Mouse (Mus musculus) heart, adult 8-10 months (tissue): ENCODE results near the gene Slc7a14. TPM values are rescaled to one million over a fixed set of nuclear protein-coding genes. Genes with fewer than 3 reads are reported as not detected.

Experiments
- DNase-seq: peaks from one replicate; pipeline ENCODE4 v3.0.0; 2022; ENCODE audit warnings: low spot score
- total RNA-seq, 4 experiments: library from RNA; stranded (reverse); gene quantifications; 2 replicates each; pipeline ENCODE4 v1.2.4; 2022

Slc7a14 gene
- total RNA-seq, 4 experiments from 2014 or later = 0.08 to 0.22 (median 0.09) TPM; not detected in 1

DNA sequence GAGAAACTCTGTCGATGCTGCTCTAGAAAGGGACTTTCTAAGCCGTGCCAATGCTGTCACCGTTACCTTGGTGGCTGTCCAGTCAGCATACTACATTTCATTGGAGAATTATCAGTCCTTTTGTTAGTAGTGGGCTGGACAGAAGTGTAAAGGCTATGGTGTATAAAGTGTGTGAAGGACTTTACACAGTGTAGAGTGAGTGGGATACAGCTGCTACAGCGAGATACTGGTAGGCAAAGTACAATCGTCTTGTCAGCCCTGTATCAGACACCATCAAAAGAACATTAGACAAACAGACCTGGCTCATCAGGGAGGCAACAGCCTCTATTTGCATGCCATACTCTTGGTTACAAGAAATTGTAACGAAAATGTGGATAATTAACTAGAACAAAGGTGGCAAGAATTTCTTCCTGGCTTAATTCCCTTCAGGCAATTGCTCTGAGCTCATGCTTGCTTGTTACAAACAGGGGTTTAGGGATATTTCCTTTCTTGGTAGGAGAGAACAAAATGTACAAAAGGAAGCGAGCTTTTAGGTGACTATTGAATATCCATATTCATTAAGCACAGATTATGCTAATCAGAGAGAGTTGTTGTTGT, 48.7 kb downstream of the Slc7a14 start:
- no peak for DNase-seq

DNA sequence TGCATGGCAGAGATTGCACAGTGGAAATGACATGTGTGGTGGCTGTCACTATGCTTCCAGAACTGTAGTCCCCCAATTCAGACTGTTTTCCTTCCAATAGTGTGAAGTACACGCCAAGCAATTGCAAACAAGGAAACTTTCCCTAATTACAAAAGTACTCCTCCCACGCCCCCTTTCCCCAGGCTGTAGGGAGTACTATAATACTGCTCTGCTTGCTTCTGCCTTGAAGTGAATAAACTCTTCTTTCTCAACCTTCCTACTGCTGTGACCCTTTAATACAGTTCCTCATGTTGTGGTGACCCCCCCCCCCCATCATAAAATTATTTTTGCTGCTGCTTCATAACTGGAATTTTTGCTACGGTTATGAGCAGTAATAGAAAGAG, 49.2 kb downstream of the Slc7a14 start:
- DNase-seq = no peak

DNA sequence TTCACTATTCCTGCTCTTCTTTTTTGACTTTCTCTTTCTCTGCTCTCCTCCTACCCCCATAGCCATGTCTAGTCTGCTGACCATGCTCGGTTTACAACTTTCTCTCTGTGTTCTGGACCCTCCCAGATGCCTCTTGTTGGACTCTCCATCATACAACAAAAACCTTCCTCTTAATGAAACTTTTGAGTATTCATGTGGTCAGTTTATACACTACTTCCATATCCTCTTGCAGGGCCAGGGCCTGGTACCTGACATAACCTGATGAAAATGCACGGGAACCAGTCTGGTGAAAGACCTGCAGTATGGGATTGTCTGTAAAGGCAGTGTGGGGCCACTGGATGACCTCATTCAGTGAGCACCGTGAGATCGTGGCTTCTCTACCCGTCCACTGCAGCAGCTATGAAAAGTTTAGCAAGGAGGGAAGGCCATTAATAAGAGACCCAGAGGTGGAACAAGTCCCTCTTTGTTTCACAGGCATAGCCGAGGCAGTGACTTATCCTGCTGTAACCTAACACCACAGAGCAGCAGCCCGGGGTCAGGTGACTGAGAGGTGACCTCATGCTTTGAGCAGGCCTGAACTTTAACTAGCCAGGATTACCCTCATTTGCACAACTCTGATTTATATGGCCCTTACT, 49.7 kb downstream of the Slc7a14 start:
- no peak for DNase-seq

DNA sequence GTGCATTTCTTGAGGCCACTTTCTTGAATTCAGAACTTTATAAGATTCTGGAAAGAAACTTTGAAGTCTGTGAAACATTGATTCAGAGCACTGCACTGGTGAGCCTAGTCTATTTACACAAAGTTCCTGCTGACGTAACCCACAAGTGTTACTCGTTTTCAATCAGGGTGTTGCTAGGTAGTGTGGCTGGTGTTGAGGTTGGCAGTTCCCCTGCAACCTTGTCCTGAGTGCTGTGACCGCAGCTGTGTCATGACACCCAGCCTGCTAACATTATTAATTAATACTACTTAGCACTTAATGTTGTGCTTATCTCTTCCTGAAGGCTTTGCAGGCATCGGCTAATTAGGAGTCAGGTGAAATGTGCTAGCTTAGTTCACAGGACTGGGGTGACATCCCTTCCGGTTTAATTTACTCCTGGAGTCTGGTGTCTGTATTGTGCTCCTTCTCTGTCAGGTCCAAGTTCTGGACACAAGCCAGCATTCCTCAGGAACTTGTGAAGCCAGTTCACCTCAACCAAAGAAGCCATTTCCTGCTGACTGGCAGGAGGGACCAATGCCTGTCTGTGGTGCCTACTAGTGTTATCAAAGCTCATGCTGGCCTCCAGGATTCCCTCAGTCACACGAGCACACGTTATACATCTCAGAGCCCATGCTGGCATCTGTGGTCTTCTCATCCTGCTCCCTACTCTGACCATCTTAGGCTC, 50.5 kb downstream of the Slc7a14 start:
- DNase-seq = no peak

DNA sequence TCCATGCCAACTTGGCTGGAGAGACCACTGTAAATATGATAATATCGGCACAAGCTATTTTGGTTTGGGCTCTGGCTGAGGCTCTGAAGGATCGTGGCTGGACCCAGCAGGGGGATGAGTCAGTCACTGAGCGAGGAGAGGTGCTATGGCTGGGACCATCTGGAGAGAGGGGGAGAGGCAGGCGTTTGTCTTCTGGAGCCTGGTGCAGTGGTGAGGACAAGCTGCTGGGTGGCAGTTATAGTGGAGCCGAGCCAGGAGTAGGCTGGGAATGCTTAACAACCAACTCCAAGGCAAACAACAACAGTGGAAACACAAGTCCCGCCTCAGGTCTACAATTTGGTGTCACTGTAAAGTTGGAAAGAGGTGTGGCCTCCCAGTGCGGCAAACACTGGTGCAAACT, 55.8 kb downstream of the Slc7a14 start:
- no peak for DNase-seq

DNA sequence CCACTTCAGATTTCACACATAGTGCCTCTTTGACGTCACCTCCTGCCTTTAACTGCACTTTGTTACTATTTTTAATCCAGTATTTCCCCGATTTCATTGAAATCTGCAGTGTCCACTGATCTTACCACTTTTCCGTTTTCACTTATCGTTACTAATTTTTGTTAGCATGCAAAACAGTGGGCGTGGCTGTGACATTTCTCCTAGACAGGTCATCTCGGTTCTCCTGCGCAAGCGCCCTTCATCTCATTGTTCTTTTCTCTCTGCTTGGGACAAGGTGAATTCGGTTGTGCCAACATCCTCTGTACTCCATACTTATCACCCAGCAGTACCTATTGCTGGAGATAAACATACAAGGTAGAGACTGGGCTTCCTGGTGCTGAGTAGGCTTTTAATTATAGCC, 56.3 kb downstream of the Slc7a14 start:
- no peak for DNase-seq

DNA sequence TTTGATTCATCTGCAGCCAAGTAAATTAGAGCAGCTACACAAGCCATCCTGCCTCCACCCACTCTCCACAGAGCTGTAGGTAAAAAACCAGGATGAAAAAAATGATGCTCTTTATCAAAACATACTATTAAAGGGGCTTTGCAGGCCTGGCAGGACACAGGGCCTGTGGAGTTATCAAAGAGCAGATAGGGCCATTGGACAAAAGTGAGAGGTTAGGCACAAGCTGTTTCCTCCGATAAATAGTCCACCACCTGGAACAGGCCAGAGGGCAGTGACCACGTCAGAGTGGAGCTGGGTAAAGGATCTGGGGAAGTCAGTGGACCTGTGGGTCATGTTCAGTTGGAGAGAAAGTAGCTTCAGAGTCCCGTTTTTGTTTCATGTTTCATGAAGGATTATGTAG, 57.6 kb downstream of the Slc7a14 start:
- DNase-seq = no peak

DNA sequence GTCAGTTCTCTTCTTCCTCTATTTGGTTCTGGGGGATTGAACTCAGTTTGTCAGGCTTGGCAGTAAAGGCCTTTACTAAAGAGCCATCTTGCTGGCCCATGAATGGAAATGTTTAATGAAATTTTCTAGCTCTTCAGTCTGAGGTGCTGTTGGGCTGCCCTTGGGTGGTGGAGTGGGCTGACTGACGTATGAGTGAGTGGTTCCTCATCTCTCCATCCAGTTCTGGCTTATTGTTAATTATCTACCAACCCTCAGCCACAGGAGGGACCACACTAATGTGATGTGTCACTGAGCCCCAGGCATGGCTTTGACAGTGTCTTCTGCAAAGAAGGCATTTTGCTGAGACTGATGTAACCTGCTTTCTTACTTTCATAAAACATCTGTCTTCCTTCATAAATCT, 66.7 kb downstream of the Slc7a14 start:
- DNase-seq = no peak

DNA sequence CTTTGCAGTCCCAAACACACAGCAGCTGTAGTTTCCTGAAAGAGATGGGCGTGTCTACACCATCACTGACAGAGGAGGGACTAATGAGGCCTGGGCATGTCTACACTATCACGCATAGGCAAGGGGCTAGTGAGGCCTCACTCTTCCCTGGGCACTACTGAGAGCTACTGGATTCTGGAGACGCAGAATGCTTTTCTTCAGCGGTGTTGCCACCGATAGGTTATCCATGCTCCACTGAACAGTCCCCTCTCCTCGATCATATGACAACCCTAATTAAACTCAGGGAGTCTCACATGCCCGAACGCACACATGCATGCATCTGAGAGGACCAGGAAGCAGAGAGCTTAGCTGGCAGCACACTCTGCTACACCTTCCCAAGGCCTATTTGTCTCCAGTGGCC, 69.3 kb downstream of the Slc7a14 start:
- no peak for DNase-seq

DNA sequence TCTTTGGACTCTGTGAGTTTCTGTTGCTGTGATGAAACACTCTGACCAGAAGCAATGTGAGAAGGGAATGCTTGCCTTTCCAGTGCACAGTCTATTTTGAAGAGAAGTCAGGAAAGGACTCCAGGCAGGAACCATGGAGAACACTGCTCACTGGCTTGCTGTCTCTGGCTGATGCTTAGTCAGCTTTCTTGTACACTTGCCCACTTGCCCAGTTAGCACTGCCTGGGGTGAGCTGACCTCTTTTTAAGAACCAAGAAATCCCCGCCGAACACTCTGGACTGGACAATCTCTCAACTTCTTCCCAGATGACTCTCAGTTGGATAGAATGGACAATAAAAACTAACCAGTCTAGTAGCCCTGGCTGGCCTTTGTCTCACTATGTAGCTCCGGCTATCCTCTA, 70.5 kb downstream of the Slc7a14 start:
- DNase-seq = no peak

DNA sequence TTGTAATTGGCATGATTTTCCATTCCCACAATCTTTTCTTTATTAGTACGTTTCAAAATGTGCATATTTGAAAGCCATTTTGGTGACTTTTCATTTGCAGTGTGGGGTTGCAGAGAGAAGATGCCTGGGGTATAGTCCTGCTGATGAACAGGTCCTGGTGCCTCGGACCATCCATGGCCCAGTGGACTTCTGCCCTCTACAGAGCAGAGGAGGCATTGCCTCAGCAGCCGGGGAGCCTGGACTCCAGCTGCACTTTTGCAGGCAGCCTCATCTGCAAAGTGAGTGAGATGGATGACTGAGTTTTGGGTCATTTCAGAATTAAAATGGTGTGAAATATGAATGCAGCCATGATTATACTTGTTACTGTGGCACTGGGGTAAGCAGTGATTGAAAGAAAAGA, 72.2 kb downstream of the Slc7a14 start:
- DNase-seq = no peak

DNA sequence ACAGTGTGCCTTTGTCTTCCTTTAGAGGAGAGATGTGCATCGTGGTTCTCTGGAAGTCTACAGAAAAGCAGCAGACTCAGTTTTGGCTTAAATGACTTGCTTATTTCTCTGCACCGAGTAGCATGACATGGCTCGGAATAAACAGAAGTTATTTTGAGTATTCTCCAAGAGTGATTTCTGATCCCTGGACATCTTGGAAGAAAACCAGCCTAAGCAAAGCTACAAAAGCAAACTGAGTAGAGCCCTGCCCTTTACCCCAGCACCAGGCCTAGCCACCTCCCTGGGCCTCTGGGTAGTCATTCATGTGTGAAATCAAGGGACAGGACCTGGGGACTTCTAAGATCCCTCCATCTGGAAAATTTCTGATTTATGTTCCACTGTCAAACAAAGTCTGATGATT, 74.0 kb downstream of the Slc7a14 start:
- no peak for DNase-seq

DNA sequence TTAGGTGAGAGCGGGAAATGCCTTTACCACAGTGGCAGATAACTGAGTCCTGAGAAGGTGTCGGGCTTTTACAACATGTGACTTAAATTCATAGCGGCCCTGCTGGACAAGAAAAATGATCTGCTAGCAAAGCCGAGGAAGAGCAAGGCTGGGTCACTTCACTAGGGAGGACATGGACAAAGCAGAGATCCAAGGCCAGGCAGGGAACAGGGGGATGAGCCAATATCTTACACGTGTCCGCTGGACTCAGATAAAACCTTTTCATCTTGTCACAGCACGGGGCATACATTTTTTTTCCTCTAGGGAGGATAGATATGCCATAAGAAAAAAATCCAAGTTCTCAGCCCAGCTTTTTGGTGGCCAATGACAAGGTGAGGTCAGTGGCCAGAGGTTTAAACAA, 75.8 kb downstream of the Slc7a14 start:
- DNase-seq = no peak

DNA sequence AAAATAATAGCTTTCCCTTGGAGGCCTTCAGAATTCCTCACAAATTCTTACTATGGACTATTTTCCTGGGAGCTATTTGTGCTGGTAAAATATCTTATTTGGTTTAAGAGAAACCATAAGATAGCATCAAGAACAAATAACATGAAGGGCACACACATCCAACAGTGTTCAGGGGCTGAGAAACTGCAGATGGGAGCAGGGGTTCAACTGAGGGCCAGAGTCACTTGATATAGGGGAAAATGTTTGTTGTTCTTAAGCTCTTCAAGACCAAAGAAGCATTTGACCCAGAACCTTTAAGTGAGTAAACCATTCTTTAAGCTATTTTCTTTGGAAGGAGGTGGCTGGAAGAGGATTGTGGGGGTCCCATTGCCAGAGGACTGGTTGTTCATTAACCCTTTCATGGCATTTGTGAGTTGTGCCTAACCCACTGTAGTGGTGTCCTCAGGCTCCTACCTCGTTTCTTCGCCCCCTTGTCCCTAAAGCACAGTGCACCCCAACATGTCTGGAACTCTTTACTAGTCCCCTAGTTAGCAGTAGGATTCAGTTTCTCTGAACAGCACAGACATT, 76.3 kb downstream of the Slc7a14 start:
- no peak for DNase-seq

DNA sequence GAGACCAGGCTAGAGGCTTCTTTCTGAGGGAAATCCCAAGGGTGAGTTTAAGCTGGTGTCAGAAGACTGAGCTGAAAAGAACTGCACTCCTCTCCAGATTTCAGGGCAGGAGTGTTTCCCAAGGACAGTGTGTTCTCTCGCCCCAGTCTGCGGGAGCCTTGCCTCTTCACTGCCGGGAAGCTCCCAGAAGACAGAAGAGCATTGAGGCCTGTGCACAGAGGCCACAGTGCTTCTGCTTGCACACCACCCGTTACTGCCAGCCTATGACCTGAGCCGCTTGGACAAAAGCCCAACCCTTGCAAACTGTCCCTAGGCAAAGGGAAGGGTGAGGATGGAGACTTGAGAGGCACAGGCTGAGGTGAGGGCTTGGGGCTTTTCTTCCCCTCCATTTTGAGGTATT, 80.9 kb downstream of the Slc7a14 start:
- DNase-seq = no peak

DNA sequence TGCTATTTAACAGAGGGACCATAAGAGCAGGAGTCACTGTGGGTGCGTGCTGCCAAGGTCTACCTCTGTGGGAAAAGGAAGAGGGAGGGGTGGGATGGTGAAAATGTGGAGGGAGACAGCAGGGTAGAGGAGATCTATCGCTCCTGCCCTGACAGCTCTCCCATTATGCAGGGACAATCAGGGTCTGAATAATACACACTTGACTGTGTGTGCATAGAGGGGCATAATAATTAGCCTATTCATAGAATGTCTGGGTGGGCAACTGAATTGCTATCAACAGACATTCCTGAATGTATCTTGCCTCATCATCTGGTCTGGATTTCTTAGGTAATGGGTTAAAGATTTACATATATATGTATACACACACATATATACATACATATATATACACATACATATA, 81.7 kb downstream of the Slc7a14 start:
- no peak for DNase-seq

DNA sequence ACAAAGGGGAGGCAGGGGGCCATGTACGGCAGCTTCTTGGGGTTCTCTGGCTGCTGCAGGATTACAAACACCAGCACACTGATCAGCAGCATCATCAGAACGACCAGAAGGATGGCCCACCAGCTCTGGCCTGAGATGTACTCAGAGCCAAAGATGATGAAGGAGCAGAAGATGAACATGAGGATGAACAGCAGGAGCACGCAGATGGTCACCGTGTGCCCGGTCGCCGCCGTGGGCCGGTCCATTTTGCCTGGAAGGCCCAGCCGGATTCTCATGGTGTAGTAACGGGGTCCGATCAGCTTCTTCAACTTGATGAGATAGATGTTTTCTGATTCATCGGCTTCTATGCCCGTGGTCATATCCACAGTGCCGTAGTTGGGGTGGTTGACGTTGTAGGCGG, 86.6 kb downstream of the Slc7a14 start:
- no peak for DNase-seq

DNA sequence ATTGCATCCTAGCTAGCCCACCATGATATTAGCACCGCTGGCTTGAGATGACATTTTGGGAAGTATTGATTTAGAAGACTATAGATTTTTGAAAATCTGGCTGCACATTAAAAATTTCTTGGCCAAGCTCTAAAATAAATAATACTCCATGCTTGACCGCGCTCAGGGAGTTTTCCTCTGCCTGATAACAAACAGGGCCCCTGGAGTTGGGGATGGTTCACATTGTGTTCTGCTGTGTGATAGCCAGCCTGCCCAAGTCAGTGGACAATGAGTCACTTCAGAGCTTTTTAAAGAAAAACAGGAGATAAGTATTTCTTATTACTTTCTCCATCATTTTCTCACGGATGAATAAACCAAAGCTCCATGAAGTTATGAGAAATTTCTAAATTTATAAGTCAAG, 90.1 kb downstream of the Slc7a14 start:
- no peak for DNase-seq

DNA sequence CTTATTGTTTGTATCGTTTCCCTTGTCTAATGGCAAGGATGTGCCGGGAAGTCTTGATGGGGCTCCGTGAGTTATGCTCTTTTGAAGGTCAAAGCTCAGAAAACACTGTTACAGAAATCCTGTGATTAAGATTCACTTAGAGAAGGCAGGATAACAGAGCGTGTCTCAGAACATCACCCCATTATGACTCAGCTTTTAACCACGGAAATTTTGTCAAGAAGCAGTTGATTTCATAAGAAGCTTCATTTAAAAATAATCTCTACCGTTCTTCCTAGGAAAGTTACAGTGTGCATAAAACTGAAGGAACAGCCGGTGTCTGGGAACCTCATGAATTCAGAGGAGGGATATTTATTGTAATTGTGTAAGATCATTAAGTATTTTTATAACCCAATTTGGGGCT, 90.7 kb downstream of the Slc7a14 start:
- DNase-seq = no peak

DNA sequence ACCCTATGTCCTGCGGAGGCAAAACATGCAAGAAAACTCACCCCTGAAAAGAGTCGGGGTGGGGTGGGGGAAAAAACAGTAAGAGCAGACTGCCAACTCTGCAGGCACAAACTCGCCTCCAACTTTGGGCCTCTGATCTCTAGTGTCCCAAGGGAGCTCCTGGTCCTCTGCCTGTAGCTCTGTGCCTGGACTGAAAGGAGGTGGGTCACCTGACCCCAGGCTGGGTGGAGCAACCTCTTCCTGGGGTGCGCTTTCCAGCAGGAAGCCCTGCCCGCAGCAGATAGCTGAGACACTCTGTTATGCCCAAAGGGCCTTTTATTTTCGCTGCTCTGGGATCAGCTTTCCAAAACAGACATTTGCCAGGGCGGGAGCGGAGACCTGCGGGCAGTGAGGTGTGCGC, 92.7 kb downstream of the Slc7a14 start:
- DNase-seq = no peak

DNA sequence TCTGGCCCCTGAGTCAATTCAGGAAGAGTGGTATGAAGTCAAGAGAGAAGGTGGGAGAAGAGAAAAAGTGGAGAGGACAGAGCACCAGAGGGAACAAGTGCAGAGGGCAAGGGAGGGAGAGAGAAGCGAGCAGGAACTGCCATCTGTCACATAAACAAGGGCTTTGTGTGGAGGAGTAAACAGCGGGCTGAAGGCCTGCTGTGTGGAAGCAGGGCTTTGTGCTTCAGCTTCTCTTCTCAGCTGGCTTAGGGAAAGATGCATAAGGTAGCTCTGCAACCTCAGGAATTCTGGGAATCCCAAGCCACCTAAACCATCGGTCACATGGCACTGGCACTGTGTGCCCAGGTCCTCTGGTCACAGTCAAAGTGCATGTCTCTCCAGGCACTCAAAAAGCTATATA, 96.4 kb downstream of the Slc7a14 start:
- no peak for DNase-seq

DNA sequence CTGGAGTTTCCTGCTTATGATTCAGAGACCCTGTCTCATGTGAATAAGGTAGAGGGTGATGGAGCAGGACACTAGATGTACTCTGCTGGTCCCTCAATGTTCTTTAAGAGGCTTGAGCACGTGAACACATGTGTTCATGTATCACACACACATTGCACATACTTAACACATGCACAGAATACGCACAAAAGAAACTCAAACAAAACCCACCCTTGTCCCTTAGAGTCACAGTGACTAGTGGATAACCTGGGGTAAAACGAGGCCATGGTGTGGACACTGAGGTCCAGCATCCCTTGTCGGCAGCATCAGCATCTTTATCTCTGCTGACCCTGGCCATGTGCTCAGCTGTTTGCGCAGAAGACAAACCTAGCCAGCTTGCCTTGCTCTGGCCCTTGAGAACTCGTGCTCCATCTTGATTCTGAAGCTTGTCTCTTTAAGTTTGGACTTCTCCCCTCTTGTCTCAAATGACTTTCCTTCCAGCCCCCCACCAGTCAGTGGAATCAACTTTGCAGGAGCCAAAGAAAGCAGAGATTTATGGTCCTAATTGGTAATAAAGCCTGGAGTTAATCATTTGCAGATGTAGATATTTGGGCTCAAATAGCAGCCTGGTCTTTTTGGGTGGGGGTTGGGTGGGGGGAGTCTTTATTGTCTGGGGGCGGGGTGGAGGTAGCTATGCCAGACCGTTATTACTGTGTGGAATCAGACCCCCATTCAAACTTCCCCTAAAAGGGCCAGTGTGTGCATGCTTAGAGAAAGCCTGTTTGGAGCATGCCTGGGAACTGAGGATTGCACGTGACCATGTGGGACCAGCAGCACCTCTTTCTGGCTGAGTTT, 97.8 kb downstream of the Slc7a14 start:
- DNase-seq = no peak
